Mouse (Mus musculus): Measurements from ENCODE around the gene Aoc2.

- TF ChIP-seq CTCF (IDR thresholded peaks at IDR 0.05; ENCODE audit: borderline replicate concordance, extremely low read depth, insufficient read depth, insufficient read length) (no peak), POLR2A (IDR thresholded peaks at IDR 0.05; ENCODE audit: borderline replicate concordance, extremely low read depth, insufficient read depth, insufficient read length, poor library complexity, severe bottlenecking) (no peak)
These were observed 29.7 kb upstream of the Aoc2 start for GRCm38 (mm10) chr11:101295191-101295590.
